Mouse (Mus musculus): ENCODE results near the gene Tbx10.
"Not testable (repeated sequence)": the region's sequence is repeated elsewhere in the genome, so short reads cannot be mapped to it uniquely, and the experiment has no call there.

DNA sequence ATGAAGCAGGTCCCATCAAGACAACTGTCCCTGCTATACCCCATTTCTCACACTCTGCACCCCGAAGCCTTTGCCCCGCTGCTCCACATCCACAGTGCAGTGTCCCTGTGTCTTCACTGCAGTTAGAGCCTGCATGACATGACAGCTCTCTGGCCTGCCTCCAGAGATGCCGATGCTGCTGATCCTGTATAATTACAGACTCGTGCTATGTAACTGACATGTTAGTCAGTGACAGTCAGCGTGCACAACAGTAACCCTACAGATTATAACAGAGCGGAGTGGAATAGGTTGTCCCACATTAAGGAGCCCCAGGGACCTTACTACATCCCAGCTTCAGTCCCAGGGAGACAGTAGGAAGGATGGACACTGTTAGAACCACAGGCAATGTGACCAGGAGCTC is 17.9 kb upstream of the Tbx10 start:
- TF ChIP-seq POLR2A (IDR thresholded peaks at IDR 0.05; ENCODE audit: insufficient read depth, low read length); CTCF (IDR thresholded peaks at IDR 0.05; ENCODE audit: low read depth, low read length): not testable (repeated sequence)
